Mouse (Mus musculus) heart, embryonic 14.5 days (tissue): ENCODE results near the gene Gm6525. TPM values are rescaled to one million over a fixed set of nuclear protein-coding genes. Genes with fewer than 3 reads are reported as not detected.

Source experiments
- ATAC-seq: fragments of 200-750 bp; cut with Nextera tagmentation; 2 replicates; pipeline ENCODE4 v1.8.0; 2017; ENCODE audit warnings: low read depth, moderate TSS enrichment; ENCODE audit not compliant: insufficient number of reproducible peaks, insufficient read depth, low FRiP score
- H3K27ac ChIP-seq, 2 experiments: fragments of 200-500 bp in 1 of 2; fragments of 300-500 bp in 1 of 2; sonication (generic) in 1 of 2; replicated peaks in 1 of 2; 2 replicates each; pipeline ENCODE4 v1.5.1; 2012 to 2014; ENCODE audit warnings: low read depth in 2 of 2, low read length in 2 of 2, control low read depth in 1 of 2, mild to moderate bottlenecking in 1 of 2, mixed read lengths in 1 of 2; ENCODE audit not compliant: control insufficient read depth in 1 of 2, insufficient read depth in 1 of 2
- H3K27me3 ChIP-seq: fragments of 300-500 bp; sonication (generic); 2 replicates; pipeline ENCODE4 v1.6.1; 2014; ENCODE audit warnings: mild to moderate bottlenecking, low read length, control low read depth; ENCODE audit not compliant: control insufficient read depth, insufficient read depth
- H3K36me3 ChIP-seq: fragments of 300-500 bp; sonication (generic); 2 replicates; pipeline ENCODE4 v1.6.1; 2014; ENCODE audit warnings: mild to moderate bottlenecking, control low read depth, low read length, mixed read lengths; ENCODE audit not compliant: control insufficient read depth, insufficient read depth
- H3K4me1 ChIP-seq, 2 experiments: fragments of 200-500 bp in 1 of 2; fragments of 300-500 bp in 1 of 2; sonication (generic) in 1 of 2; 2 replicates each; pipeline ENCODE4 v1.6.1; 2012 to 2014; ENCODE audit warnings: low read length in 2 of 2, control low read depth in 1 of 2, mixed read lengths in 1 of 2; ENCODE audit not compliant: control insufficient read depth in 2 of 2, insufficient read depth in 2 of 2
- H3K4me2 ChIP-seq: fragments of 300-500 bp; sonication (generic); 2 replicates; pipeline ENCODE4 v1.6.1; 2014; ENCODE audit warnings: mild to moderate bottlenecking, low read length
- H3K4me3 ChIP-seq, 2 experiments: fragments of 200-500 bp in 1 of 2; fragments of 300-500 bp in 1 of 2; sonication (generic) in 1 of 2; 2 replicates each; pipeline ENCODE4 v1.5.1; 2012 to 2014; ENCODE audit warnings: low read length in 2 of 2, mild to moderate bottlenecking in 2 of 2, control low read depth in 1 of 2, low read depth in 1 of 2, moderate library complexity in 1 of 2; ENCODE audit not compliant: control insufficient read depth in 1 of 2, insufficient read depth in 1 of 2
- H3K9ac ChIP-seq: fragments of 300-500 bp; sonication (generic); 2 replicates; pipeline ENCODE4 v1.6.1; 2014; ENCODE audit warnings: mild to moderate bottlenecking, low read length
- H3K9me3 ChIP-seq: fragments of 300-500 bp; sonication (generic); 2 replicates; pipeline ENCODE4 v1.6.1; 2016; ENCODE audit warnings: low read length, control low read depth; ENCODE audit not compliant: control insufficient read depth
- WGBS: fragments of 180-500 bp; shearing (Covaris S2); extraction: QIAGEN DNeasy Blood & Tissue Kit; methylation state at CpG from one replicate; pipeline ENCODE4 v1.1.7; 2014; 5-methylcytosine and 5-hydroxymethylcytosine counted together
- polyA plus RNA-seq: library from polyadenylated mRNA; unstranded; fragments of >200 nt; fragmentation: Nextera tagmentation; extraction: Ambion mirVana; gene quantifications from 2 replicates; pipeline ENCODE4 v1.2.1, GENCODE M21; 2014

Gene Gm6525
- polyA plus RNA-seq, 1 experiment from 2014 or later, result 0.32 TPM

DNA sequence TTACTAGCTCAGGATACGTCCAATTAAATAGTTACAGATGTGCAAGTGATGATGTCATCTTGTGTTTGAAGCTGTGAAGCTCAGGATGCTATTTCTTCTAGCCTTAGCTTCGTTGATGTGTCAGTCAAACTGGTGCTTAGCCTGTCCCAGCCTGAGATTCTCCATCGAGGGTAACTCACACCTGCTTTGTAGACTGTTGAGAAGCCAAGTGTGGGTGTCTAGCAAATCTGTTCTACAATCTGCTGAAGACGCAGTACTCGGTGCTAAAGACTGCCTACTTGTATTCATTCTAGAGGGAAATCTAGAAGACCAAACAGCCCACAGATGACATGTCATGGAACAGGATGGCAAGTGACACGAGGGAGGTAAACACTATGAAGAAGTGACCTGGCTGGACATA lies 31.7 kb downstream of the Gm6525 start:
- ATAC-seq, result no peak
- 75% methylated on average over 6 of the region's 6 CpGs for WGBS
- H3K27ac ChIP-seq, result no peak overlapping the region
- no peaks in the 10 kb centered on the region for H3K9me3 ChIP-seq
- no peak overlapping the region for H3K4me3 ChIP-seq
- no peak overlapping the region for H3K9ac ChIP-seq
- H3K36me3 ChIP-seq, result no peaks in the 10 kb centered on the region
- no peaks in the 10 kb centered on the region for H3K27me3 ChIP-seq
- no peak overlapping the region for H3K4me2 ChIP-seq
- H3K4me1 ChIP-seq, result no peaks in the 10 kb centered on the region

GRCm38 (mm10) chr3:84206106-84206505 lies 32.2 kb downstream of the Gm6525 start:
- H3K9me3 ChIP-seq, result no peaks in the 10 kb centered on the region
- ATAC-seq, result no peak
- H3K4me1 ChIP-seq, result no peaks in the 10 kb centered on the region
- H3K27ac ChIP-seq, result no peak overlapping the region
- WGBS, result 74% methylated on average over 3 of the region's 3 CpGs
- no peaks in the 10 kb centered on the region for H3K36me3 ChIP-seq
- H3K9ac ChIP-seq, result no peak overlapping the region
- no peak overlapping the region for H3K4me3 ChIP-seq
- no peak overlapping the region for H3K4me2 ChIP-seq
- H3K27me3 ChIP-seq, result no peaks in the 10 kb centered on the region

DNA sequence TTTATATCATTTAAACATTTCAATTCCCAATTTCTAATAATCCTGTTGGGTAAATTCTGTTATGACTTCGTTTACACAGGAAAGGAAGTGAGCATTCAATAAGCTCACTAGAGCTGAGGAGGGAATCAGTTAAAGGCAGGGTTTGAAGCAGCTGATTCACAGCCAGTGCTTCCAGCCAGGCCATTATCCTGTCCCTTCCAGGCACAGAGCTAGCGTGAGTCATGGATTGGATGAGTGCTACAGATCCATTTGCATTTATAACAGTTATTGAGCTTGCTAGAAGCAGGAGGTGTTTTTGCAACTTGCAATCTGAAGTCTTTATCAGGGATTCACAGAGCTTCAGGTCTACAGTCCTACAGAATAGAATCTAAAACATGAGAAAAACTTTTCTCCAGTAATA lies 33.5 kb downstream of the Gm6525 start:
- H3K9ac ChIP-seq, result no peak overlapping the region
- H3K9me3 ChIP-seq, result no peaks in the 10 kb centered on the region
- no peaks in the 10 kb centered on the region for H3K4me1 ChIP-seq
- no peaks in the 10 kb centered on the region for H3K27me3 ChIP-seq
- H3K4me3 ChIP-seq, result no peak overlapping the region
- ATAC-seq, result no peak
- no peak overlapping the region for H3K4me2 ChIP-seq
- 59% methylated on average over 2 of the region's 2 CpGs for WGBS
- H3K27ac ChIP-seq, result no peak overlapping the region
- no peaks in the 10 kb centered on the region for H3K36me3 ChIP-seq

GRCm38 (mm10) chr3:84208475-84208874 lies 34.6 kb downstream of the Gm6525 start:
- Histone ChIP-seq H3K27ac (no peak overlapping the region), H3K9me3 (no peaks in the 10 kb centered on the region), H3K4me2 (no peak overlapping the region), H3K4me3 (no peak overlapping the region), H3K36me3 (no peaks in the 10 kb centered on the region), H3K4me1 (no peaks in the 10 kb centered on the region), H3K27me3 (no peaks in the 10 kb centered on the region), H3K9ac (no peak overlapping the region)
- 89% methylated on average over 7 of the region's 7 CpGs for whole genome bisulfite sequencing
- ATAC-seq, result no peak

DNA sequence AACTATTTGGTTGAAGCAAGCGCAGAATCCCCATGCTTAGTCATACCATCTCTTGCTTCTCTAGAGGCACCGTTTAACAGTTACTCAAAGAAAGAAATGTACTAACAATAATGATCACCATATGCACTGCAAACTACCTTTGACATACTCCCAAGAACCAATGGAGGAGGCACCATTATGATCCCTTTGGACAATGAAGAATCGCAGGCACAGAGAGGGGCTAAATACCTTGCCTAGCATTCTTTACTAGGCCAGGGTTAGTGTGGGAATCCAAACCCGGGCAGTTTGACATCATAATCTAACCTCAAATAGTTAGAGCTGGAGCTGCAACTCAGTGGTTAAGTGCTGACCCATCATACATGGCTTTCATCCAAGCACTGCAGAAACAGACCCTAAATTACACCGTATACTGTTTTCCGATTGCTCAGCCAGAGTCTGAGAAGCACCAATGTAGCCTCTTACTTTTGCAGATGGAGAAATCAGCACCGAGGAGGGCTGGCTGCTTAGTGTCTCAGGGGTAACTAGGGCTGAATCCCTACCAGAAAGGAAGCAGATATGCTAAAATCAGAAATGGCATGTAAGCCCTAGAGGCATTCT lies 35.1 kb downstream of the Gm6525 start:
- no peak for ATAC-seq

GRCm38 (mm10) chr3:84211340-84211875 lies 37.5 kb downstream of the Gm6525 start:
- Histone ChIP-seq H3K27me3 (no peaks in the 10 kb centered on the region), H3K4me1 (no peaks in the 10 kb centered on the region), H3K36me3 (no peaks in the 10 kb centered on the region), H3K27ac (no peak overlapping the region), H3K4me3 (no peak overlapping the region), H3K9me3 (no peaks in the 10 kb centered on the region), H3K9ac (no peak overlapping the region), H3K4me2 (no peak overlapping the region)
- WGBS, result 82% methylated on average over 7 of the region's 7 CpGs
- ATAC-seq, result no peak

More for the DNA sequence above, 35.1 kb downstream of the Gm6525 start:
- WGBS, result 88% methylated on average over 7 of the region's 7 CpGs
- H3K27ac ChIP-seq, result no peak overlapping the region
- H3K4me1 ChIP-seq, result no peaks in the 10 kb centered on the region
- H3K27me3 ChIP-seq, result no peaks in the 10 kb centered on the region
- no peak overlapping the region for H3K4me2 ChIP-seq
- no peak overlapping the region for H3K9ac ChIP-seq
- no peaks in the 10 kb centered on the region for H3K36me3 ChIP-seq
- no peak overlapping the region for H3K4me3 ChIP-seq
- H3K9me3 ChIP-seq, result no peaks in the 10 kb centered on the region

DNA sequence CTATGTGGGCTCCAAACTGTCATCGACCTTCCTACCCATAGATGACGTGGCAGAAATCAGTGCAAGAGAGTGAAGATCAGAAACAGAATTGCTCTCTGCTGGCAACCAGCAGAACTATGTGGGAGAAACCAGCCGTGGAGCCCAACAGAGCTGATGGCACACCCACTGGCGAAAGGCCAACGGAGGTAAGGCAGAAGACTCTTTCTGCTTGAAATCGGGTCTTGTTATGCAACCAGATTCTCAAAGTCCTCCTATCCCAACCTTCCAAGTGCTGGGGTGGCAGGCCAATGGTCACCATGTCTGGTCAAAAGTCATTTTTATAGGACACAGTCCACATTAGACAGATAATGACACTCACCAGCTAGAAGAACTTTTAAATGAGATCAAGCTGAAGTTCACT lies 40.6 kb downstream of the Gm6525 start:
- Histone ChIP-seq H3K9ac (no peak overlapping the region), H3K27ac (no peak overlapping the region), H3K36me3 (no peaks in the 10 kb centered on the region), H3K4me3 (no peak overlapping the region), H3K4me1 (no peaks in the 10 kb centered on the region), H3K4me2 (no peak overlapping the region), H3K27me3 (no peaks in the 10 kb centered on the region), H3K9me3 (no peaks in the 10 kb centered on the region)
- WGBS, result 77% methylated on average over 6 of the region's 6 CpGs
- no peak for ATAC-seq

DNA sequence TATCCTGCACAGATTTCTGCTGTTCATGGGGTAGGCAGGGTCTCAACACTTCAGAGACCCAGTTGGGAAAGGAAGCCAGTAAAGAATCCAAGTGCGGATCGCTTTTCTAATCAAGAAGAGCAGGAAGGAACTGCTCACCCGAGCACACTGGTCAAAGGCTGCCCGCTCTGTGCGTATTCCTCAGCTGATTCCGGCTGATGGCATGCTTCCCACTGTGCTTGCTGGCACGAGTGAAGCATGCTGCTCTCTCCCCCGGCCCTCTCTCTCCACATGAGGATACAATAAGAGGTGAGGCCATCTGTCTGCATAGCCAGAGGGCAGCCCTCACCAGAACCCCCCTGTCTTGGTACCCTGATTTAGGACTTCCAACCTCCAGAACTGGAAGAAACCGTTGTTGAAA lies 41.3 kb downstream of the Gm6525 start:
- ATAC-seq, result no peak
- 66% methylated on average over 9 of the region's 9 CpGs for WGBS
- Histone ChIP-seq H3K27me3 (no peaks in the 10 kb centered on the region; the same call in 1 of the 2 replicates), H3K4me2 (no peak overlapping the region), H3K36me3 (no peaks in the 10 kb centered on the region), H3K9me3 (no peaks in the 10 kb centered on the region), H3K9ac (no peak overlapping the region), H3K4me1 (peaks cover under 1 to 7% of the 10 kb centered on the region in 2 experiments; a peak in 1 of 4 replicates), H3K4me3 (no peak overlapping the region), H3K27ac (no peak overlapping the region)
